Mouse (Mus musculus) kidney, adult 2 months (tissue): ENCODE data around the gene Xpo6.

ENCODE experiments used
- CTCF ChIP-seq: fragments of 200-500 bp; conservative IDR thresholded peaks from 2 replicates; pipeline ENCODE4 v1.5.1; 2011; ENCODE audit warnings: low read depth, mild to moderate bottlenecking, control low read depth, low read length, moderate library complexity, mixed read lengths; ENCODE audit not compliant: insufficient read depth, insufficient read length
- POLR2A ChIP-seq: fragments of 200-500 bp; IDR thresholded peaks from one replicate; pipeline ENCODE4 v1.6.1; 2011; ENCODE audit warnings: low read depth, low read length, control low read depth

DNA sequence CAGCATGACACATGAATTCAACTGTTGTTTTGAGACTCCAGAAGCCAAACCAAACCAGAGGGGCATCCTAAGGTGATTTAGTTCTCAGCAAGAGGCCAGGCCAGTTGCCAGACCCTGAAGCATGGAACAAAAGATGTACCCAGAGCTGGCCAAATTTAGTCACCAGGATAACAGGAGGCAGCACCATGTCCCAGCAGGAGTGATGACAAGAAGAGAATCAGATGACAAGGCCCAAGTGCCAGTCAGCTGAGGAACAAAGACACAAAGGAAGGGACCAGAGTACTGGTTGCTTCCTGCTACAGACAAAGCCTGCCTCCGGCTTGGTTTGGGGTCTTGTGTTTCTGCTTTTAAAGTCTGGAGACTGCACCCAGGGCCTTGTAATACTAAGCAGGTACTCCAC is 16.6 kb upstream of the Xpo6 start:
- TF ChIP-seq CTCF = no peak
- no peak for TF ChIP-seq POLR2A
